Mouse (Mus musculus) CD4-positive, CD25-positive, alpha-beta regulatory T cell, adult 4 months (primary cell): Measurements from ENCODE around the gene Zfp777. TPM values are rescaled to one million over a fixed set of nuclear protein-coding genes. Genes with fewer than 3 reads are reported as not detected.
A peak's percentile ranks its signal among the peaks of the same experiment; 100 is the strongest.

Experiments used
- ATAC-seq: one replicate; pipeline ENCODE4 v1.8.0; 2017
- polyA plus RNA-seq, 2 experiments: library from polyadenylated mRNA; unstranded; fragments of 100-300 nt; shearing (Covaris generic); gene quantifications; one replicate each; pipeline ENCODE4 v1.2.1; 2017

Gene Zfp777
- 1 to 10 TPM; 3.1 to 5.3 TPM for polyA plus RNA-seq

DNA sequence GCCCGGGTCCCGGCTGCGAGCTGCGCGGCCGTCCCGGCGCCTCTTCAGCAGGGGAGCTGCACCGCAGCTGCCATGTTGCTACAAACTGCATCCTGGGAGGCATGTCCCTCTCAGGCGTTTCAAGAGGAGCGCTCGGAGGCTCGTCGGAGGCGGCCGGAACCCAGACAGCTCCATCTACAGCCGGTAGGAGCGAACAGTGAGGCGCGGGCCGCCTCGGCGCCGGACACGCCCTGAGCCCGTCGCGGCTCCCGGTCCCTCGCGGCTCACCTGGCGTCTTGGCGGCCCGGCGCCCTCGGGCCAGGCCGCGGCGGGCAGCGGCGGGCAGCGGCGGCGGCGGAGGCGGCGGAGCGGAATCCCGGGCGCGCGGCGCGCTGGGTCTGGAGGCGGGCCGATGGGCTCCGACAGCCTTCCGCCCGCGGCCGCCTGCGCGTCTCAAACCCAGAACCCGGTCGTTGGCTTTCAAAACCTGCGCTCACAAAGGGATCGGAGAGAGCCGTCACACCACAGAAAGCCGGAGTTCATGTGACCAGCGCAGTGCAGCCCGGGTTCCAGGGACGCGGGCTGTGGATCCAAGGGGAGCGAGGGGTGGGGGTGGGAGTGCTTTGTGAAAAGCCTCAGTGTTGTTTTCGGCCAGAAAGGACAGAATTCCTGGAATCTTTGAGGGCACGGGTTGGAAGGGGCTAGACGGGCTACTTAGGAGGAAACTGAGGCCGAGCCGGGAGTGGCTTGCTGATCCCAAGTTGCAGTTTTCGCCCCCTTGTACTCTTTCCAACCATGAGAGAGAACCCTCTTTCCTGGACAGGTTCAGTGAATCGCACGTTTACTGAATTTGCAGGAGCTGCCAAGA is at the start of gene Zfp777:
TSS of gene Zfp777 (minus strand) at position 486 of the 847 bp plus-strand sequence.
- peak; percentile 95 for ATAC-seq

GRCm38 (mm10) chr6:48086957-48087715 is 38.4 kb upstream of the Zfp777 start:
- ATAC-seq: no peak

GRCm38 (mm10) chr6:48086471-48086878 is 37.8 kb upstream of the Zfp777 start, which contains the start of gene Zfp746:
Zfp746 (minus strand) TSS chr6:48086593.
- ATAC-seq: peak; percentile 84

DNA sequence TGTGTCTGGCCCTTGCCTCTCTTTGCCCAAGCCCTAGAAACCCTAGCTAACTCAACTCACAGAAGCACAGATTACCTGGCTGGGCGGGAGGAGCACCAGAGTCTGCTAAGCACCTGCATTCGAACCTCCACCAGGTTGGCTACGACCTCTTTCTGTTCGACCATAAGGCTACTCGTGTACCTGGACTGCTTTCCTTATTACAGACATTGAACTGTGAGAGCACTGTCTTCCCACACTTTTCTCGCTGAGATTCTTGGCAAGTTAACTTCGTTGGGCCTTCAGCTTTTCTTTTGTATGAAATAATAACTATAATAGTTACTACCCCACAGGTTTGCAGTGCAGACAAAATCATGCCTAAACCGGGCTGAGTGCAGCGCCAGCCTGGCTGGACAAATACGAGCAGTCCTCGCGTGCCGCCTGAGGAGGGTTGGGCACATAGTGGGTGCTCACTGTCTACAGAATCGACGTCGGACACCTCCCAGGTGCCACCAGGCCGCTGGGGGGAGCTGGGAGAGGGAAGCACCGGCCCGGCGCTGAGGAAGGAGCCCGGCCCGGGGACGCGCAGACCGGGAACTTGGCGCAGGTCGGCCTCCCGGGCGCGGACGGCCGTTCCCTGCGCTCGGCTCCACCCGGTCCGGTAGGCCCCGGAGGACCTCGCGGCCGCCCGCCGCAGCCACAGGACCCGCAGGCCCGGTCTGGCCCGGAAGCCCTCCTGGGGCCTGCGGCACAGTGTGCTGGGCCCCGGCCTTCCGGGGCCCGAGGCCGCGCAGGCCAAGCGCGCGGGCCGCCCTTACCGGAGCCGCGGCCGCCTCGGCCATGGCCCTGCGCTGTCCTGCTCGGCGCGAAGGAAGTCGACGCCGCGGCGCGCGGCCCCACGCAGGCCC is 37.1 kb upstream of the Zfp777 start:
- ATAC-seq: peak; percentile 42

DNA sequence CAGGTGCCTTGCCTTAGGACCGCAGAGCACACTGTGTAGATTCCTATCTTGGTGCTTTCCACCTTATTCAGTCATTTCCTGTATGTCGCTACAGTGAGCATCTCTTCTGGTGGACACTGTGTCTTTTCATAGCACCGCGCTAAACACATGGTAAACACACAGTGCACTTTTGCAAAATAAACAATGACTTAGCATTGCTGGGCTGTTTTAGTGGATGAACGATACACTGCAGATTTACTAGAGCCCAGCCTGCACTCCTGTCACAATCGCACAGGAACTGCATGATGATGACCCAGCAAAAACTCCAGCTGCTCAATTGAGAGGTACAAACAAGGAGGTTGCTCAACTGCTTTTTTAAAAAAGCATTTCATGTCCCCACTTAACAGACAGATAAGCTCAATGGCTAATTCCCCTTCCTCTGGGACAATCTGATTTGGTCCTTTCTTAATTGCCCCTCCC is 35.1 kb upstream of the Zfp777 start:
- peak; percentile 40 for ATAC-seq

DNA sequence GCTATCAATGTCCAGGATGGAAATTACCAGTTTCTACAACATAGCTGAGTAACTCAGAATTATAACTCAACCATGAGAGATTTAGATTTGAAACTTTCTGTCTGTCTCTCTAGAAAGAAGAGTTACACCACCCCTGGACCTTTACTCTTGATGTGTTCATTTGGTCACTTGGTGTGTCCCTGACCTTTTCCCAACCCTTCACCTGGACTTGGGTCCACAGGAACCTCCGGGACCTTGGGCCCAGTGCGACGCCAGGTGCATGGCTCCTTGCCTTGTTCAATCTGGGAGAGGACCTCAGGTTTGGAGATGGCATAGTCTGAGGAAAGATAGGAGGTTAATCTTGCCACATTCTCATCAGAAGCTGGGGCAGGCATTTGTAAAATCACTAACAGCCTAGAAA is 33.2 kb upstream of the Zfp777 start:
- ATAC-seq: no peak

- ATAC-seq: no peak
Observed at GRCm38 (mm10) chr6:48081021-48081420, 32.3 kb upstream of the Zfp777 start.

DNA sequence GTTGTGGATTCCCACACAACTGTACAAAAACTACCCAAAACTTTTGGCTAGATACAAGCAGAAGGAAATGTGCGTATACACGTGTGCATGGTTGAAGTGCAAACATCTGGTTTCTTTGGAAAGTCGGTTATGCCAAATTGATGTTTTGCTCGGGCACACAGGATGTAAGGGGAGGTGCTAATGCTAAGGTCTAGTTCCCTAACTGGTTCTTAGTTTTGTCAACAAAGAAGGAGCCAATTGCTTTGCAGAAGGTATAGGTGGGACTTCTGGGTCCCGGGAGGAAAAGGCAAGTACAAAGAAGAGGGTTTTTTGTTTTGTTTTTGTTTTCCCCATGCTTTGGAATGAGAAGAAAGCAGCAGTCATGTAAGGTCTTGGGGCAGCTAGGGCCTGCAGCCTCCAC is 24.6 kb upstream of the Zfp777 start:
- ATAC-seq: peak; percentile 70

DNA sequence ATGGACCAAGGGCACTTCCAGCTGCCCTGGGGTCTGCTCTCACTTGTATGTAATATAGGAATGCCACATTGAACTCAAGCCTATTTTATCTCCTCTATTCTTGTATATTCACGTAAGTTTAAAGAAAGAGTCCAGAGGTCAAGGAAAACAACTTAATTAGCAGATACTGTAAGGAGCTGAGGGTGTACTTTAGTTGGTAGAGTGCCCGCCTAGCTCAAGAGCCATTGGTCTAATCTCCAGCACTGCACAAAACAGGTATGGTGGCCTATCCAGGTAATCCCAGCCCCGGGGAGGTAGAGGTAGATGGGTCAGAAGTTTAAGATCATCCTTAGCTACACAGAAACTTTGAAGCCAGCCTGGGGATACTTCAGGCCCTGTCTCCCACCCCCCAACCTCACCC is 18.8 kb upstream of the Zfp777 start:
- ATAC-seq: no peak

GRCm38 (mm10) chr6:48065587-48066075 is 16.9 kb upstream of the Zfp777 start:
- ATAC-seq: no peak

DNA sequence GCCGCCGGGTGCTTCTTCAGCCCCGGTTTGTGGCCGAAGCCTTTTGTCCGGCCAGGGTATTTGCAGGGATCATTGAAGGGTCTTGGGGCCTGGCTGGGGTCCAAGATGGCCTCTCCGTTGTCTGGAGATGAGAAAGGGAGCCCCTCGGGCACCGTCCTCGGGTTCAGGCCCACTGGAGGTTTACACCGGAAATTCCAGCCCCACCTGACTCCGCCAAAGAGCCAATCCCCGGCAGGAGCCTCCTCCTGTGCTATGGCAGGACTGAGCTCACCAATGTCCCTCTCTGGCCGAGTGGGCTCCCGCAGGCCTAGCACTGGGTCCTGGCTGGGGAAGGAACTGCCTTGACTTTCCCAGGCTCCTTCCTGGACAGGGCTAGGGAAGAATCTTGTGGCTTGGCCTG is 15.7 kb upstream of the Zfp777 start:
- no peak for ATAC-seq

- no peak for ATAC-seq
Observed at GRCm38 (mm10) chr6:48063940-48064339, 15.2 kb upstream of the Zfp777 start.

GRCm38 (mm10) chr6:48060895-48061294 is 12.2 kb upstream of the Zfp777 start:
- no peak for ATAC-seq

DNA sequence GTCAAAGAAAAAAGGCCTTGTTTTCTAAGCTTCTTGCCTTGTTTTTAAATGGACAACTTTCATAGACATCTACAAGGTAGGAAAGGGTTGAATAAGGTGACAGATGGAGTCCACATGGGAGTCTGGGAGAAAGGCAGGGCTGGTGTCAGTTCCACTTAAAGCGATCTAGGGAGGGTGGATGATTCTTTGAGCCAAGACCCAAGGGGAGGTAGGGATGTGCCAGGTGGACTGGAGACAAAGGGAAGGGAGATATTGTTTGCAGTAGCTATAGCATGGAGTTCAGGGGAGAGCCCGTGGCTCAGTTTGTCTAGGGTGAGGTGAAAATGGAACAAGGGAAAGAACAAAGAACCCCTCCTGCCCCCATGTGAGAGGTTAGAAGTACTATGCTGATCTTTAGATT is 11.7 kb upstream of the Zfp777 start:
- ATAC-seq: no peak

- no peak for ATAC-seq
Observed at GRCm38 (mm10) chr6:48052136-48052535, 3.4 kb upstream of the Zfp777 start.

DNA sequence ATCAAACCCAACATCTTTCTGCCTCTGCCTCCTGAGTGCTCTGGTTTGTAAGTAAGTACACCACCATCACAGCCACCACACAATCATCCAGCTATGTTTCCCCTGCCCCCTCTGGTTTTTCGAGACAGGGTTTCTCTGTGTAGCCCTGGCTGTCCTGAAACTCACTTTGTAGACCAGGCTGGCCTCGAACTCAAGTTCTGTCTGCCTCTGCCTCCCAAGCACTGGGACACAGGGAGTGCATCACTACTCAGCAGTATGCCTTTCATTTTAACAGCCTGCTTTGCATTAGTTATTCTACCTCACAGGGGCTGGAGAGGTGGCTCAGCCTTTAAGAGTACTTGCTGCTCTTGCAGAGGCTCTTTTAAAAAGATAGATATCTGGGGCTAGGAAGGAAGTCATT is 3.0 kb upstream of the Zfp777 start:
- ATAC-seq: no peak

DNA sequence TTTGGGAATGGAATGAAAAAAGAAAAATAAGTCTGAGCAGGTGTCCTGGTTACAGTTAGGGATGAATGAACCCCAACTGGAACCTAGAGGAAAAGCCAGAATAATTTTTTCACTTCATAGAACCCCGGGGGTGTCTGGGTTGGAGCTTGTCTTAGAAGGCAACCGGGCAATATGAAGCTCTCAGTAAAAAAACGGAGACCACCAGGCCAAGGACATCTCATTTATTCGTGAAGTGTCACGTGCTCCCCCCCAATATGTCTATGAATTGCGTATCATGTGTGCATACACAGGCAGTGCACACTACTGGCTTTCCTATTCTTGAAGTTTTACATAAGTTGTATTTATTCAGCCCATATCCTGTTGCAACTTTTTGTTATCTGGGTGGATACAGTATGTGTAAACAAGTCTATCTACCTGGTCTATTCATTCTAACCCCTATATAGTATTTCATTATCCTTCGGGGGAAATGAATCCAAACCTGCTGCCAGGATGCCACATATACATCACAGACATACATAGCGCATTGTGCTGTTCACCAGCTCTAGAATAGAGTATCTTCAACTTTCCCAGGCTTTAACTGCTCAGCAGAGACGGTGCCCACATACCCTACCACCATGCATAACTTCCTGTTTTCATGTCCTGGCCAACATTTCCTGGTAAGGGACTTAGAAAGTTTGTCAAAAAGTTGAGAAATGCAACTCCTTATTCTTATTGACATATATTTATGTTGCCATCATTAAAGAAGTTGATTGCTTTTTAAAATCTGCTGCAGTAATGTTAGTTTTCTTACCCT is 758 bp upstream of the Zfp777 start:
- no peak for ATAC-seq

- peak; percentile 27 for ATAC-seq
Observed at GRCm38 (mm10) chr6:48047450-48048351, 1.0 kb downstream of the Zfp777 start.

GRCm38 (mm10) chr6:48047114-48047449 is 1.6 kb downstream of the Zfp777 start:
- no peak for ATAC-seq

DNA sequence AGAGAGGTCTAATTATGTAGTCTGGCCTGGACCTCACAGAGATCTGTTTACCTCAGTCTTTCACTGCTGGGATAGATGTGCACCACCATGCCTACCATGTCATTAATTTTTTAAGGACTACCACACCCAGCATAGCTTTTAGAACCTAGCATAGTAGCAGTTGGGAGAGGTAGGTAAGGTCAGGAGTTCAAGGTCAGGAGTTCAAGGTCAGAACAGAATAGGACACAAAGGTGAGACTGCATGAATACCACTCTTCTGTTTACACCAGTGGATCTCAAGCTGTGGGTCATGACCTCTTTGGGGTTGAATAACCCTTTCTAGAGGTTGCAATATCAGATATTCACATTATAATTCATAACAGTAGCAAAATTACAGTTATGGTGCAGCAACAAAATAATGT is 16.1 kb downstream of the Zfp777 start:
- ATAC-seq: no peak
